Mouse (Mus musculus) kidney, adult 9 months (tissue): ENCODE measurements around the gene Asf1b.

Experiments
- DNase-seq: peaks from one replicate; pipeline ENCODE4 v3.0.0; 2022

Asf1b gene

DNA sequence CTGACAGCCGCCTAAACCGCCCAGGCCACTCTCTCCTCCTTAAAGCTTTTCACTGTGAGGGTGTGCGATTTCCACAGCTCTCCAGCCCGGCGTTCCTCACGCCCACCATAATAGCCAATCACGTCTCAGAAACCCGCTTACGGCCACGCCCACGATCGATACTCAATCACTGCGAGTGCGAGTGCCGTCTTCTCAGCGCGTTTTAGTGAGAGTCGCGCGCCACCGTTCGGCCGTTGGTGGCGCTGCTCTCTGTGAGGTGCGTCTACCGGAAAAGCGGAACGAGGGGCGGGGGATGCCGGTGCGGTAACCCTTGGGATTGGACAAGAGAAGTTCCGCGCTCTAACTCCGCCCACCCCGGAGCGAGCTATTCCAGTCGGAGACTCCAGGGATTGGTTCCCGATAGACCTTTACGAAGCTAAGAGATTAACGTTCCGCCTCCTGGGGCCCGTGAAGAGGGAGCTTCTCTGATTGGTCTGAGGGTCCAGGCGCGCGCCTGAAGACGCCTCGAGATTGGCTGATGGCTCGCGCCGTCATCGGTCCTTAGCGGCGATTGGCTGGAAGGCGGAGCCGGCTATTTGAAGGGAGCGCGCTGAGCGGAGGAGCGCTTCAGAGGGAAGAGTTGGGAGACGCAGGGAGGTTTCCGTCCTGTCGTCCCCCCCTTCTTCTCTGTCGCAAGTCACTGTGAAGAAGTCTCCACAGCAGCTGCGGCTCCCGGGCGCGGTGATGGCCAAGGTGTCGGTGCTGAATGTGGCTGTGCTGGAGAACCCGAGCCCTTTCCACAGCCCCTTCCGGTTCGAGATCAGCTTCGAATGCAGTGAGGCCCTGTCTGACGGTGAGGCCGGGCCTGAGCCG is at the start of gene Asf1b, which contains the start of gene Gm10644:
Gene Asf1b, plus strand, starts transcription at position 402 of the 852 bp plus-strand sequence.
Gene Gm10644, minus strand, starts transcription at position 100 of the 852 bp plus-strand sequence.
- peak; percentile 100 for DNase-seq

DNA sequence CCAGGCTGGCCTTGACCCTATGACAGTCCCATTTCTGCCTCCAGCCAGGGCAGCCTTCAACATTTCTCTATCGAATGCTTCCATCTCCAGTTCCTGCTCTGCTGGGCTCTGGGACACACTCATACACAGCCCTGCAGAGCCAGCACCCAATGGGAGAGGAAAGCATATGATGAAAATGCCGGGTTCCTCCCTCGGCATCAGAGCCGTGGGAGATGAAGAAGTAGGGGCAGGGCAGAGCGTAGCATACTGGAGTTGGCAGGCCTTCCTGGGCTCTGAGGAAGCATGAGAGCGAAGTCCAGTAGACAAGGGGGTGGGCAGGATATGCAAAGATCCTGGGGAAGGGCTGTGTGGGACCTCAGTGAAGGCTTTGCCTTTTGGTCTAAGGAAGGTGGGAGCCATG is 46.7 kb upstream of the Asf1b start:
- no peak for DNase-seq

DNA sequence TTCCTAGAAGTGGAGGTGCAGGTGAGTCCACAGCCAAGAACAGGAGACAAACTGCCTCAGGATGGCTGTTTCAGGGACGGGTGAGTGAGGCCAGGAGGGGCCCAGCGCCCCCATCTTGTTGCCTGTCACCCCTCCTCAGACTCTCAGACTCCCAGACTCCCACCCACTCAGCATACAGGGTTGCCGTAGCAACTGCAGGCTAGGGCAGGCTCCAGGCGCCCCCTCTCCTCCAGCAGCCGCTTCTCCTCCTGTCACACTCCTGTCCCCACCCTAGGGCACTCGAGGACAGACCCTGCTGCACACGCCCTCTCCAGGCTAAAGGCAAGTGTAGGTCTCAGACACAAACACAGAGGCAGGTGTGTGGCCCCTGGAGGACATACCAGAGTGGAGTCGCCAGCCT is 46.0 kb upstream of the Asf1b start:
- no peak for DNase-seq

DNA sequence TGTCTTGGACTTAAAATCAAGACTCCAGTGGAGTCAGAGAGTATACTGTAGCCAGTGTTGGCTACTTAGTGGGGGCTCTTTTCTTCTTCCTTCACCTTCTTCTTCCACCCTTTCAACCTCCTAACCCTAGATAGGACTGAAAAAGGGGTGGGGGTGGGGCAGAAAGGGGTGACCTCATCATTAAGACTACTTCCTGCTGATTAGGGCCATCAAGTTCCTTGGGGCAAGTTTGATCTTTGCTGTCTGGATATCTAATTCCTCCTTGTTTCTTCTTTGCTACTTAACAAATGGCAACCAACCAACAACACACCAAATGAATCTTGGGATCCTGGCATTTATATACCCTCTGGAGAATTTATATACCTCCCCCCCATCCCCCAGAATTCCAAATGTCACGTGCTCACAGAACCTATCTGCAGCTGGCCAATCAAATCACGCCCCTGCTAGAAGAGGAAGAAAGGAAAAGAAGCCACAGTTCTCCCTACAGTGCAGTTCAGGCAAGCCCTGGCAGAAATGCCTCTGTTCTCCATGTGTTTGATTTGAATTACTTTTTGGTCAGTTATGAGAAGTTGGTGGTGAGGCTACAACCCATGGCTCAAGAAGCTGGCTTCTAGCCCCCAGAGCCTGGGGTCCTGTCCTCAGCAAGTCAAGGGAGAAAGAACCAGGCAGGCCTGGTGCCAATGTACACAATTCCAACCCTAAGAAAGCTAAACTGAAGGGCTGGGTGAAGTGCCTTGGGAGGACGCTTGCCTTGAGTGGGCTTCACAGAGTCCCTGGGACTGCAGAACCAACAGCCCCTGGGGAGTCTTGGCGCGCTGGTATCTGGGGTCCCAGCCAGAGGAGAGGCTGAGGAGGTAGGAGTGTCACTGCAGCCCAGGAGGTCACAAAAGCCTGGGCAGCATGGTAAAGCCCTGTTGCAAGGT is 43.2 kb upstream of the Asf1b start:
- DNase-seq, result no peak

DNA sequence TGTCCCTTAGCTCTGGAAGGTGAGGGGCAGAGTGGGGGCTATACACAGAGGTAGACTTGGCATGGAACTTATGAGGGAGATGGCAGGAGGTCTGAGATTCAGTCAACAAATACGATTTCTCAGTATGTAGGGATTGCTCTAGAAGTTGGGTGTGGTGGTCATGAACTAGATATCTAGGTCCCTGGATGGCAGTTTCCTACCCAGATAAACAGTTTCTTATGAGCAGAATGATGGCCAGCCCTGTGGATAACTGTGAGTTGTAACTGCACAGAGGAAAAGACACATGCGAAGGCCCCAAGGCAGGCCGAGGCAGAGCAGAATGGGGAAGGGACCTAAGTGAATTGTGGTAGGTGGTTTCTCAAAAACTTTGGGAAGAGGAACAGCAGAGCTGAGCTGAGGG is 41.1 kb upstream of the Asf1b start:
- no peak for DNase-seq

DNA sequence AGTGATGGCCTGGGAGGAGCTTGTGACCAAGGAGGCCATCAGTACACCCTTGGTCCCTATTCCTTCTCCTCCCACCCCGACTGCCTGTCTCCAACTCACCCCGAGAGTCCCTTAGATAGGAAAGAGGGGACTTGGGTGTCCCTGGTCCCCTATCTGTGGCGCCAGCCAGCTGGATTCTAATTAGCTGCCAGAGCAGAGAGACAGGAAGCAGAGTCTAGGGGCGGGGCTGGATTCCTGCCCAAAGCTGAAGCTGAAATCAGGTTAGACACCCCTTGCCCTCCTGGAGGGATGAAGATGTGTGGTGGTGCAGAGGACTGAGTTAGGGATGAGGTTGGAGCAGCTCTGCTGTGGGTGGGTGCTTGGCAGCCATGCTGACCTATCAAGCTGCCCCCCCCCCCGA is 40.4 kb upstream of the Asf1b start:
- no peak for DNase-seq

DNA sequence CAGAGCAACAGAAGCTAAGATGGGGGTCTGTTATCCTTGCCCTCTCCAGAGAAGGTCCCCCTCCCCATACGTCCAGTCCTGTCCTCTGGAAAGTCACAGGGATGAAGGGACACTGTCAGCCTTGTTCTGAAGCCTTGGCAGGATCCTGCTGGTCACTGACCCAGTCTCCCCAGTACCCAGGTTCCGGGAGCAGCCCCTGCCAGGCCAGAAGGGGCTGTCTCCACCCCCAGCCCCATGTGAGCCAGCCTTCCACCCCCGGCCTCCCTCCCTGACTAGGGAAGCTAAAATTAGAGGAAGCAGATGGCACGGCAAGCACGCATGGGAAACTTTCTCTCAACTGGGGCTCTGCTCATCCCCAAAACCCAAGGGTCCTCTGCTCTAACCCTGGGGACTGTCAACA is 39.3 kb upstream of the Asf1b start:
- DNase-seq, result no peak

DNA sequence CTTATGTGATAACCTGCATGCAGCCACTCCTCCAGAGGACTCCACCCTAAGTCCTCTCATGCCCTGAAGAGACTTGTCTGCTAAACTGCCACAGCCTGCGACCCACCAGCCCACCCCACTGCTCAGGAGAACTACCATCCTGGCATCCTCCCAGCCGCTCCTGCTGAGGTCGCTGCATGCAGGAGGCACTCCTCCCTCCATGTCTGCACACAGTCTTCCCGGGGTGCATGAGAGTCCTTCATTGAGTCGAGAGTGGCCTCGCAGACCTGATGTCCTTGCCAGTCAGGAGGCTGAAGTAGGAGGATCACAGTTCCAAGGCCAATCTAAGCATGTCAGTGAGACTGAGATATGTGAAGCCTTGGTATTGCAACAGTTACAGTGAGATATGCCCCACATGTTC is 37.7 kb upstream of the Asf1b start:
- no peak for DNase-seq

DNA sequence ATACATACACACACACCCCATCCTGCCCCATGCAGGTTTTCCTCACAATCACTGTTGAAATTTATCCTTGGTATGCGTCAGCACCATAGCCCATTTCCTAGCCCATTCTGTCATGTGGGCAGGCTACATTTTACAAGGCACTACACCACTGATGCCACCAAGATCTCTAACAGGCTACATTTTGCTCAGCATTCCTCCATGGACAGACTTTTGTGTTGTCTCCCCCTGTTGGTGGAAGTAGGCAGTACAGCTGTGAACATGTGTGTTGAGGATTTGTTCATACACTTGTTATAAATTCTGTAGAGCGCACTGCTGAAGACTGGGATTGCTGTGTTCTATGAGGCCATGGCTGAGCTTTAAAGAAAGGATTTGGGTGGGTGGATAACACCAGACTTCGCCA is 33.7 kb upstream of the Asf1b start:
- peak; percentile 83 for DNase-seq

DNA sequence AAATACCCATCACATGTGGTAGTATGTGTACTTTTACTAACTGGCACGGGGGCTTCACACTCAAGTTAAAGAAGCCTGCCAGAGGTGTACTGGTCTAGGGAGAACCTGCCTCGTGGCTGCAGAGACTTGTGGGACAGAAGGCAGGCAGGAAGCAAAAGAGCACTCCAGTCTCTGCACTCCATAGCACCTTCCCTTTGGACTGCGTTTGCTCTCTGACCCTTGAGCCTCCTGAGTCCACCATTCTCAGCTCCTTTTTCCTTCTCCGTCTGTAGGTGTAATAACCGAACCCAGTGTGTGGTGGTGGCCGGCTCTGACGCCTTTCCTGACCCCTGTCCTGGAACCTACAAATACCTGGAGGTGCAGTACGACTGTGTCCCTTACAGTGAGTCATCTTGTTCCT is 32.6 kb upstream of the Asf1b start:
- peak; percentile 49 for DNase-seq

DNA sequence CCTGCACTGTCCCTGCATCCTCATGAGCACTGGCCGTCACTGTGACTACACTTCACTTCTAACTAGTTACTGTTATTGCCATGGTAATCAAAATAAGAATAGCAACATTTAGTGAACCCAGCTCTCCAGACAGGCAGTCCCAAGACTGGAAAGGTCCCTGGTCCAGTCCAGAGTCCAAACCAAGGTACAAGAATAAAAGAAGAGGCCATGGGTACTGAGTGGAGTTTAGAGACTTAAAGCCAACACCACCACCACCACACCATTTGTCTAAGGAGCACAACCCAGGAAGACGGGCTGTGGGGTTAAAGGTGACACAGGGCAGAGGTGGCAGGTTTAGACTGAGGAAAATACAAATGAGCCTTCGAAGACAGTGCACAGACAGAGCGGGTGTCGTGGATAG is 30.7 kb upstream of the Asf1b start:
- DNase-seq, result peak; percentile 81

DNA sequence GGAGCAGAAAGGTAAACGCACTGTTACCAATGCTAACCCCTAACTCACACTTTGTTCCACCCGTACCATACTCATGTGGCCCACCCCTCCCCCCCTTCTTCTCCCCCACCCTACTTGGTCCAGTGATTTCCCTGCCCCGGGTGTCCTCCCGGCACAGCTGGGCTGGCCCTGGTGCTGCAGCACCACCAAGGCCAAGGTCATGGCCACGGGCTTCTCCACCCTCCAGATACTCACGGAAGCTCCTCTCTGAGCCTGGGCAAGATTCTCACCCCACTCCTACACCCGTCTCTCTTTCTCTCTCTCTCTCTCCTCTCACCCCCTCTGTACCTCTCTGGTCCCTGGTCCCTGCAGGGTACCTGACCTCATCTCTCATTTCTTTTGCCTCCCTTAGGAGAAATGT is 29.0 kb upstream of the Asf1b start:
- DNase-seq, result peak; percentile 27

DNA sequence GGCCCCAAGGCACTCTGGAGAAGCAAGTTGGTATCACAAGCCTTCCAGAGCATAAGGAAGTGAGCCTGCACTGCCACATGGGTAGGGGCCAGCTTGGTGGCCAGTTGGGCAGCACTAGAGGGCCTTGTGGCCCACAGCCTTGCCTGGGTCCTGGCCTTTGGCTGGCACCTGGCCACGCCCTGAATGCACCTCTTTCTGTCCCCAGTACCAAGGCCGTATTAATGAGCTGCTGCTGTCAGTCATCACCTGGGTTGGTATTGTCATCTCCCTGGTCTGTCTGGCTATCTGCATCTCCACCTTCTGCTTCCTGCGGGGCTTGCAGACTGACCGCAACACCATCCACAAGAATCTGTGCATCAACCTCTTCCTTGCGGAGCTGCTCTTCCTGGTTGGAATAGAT is 21.1 kb upstream of the Asf1b start:
- DNase-seq, result no peak

DNA sequence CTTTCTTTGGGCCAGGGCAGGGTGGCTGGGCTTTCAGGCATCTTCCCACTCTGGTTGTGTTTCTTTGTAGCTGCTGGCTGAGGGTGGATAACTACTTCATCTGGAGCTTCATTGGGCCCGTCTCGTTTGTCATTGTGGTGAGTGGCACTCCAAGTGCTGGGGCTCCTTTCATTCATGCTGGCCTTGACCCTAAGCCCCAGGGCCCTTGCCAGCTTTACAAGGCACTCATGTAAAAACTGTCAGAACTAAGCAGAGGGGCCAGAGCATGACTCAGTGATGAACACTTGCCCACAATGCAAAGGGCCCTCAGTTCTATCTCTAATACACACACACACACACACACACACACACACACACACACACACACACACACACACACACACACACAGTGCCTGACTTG is 20.3 kb upstream of the Asf1b start:
- DNase-seq, result no peak

DNA sequence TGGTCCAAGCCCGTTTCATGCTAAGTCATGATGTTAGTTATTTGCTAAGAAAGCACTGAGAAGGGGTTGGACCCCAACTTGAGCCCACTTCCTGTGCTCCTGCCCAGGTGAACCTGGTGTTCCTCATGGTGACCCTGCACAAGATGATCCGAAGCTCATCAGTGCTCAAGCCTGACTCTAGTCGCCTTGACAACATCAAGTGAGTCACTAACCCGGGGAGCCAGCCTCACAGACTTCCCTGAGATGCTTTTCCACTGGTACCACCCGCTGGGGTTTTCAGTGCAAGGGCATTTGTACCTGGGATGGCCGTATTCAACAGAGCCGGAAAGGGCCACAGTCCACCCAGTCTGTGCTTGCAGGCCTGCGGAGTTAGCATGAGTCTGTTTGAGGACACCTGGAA is 19.9 kb upstream of the Asf1b start:
- no peak for DNase-seq

DNA sequence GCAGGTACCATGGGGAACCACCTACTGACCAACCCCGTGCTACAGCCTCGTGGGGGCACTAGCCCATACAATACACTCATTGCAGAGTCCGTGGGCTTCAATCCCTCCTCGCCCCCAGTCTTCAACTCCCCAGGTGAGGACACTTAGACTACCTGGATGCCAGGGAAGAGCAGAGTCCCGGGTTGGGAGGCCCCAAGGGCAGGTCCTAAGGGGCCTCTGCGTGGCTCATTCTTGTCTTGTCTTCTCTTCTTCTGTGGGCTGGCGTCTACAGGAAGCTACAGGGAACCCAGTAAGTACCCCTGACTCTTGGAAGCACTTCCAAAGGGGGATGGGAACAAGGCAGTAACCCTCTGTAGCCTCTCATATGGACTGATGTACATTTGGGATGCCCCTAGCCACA is 17.7 kb upstream of the Asf1b start:
- no peak for DNase-seq

DNA sequence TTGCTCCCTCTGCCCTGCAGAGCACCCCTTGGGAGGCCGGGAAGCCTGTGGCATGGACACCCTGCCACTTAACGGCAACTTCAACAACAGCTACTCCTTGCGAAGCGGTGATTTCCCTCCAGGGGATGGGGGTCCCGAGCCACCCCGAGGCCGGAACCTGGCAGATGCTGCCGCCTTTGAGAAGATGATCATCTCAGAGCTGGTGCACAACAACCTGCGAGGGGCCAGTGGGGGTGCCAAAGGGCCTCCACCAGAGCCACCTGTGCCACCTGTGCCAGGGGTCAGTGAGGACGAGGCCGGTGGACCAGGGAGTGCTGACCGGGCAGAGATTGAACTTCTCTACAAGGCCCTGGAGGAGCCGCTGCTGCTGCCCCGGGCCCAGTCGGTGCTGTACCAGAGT is 17.0 kb upstream of the Asf1b start:
- DNase-seq, result no peak

DNA sequence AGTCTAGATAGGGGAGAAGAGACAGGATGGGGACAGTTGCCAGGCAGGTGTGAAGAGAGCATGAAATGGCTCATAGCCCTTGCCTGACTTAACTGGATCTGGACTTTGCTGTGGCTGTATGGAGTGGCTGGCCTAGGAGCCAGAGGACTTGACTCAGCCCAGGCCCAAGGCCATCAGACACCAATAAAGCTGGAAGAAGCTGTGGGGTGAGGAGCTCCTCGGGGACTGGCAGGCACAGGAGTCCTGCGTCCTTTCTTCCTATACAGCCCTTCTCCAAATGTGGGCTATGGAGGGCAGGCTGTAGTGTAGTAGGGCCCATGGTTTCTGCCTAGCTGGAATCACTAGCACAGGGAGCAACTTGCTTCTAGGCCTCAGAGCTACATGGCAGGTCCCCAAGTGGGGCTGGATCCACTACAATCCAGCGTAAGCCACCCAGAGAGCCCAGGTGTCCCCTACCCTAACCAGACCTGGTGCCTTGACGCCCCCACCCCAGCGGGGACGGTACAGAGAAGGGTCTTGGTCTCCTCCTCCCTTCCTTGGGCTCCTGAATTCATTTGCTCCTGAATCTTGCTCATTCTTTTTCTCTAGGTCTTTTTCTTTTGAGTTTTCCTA is 14.1 kb upstream of the Asf1b start:
- no peak for DNase-seq

DNA sequence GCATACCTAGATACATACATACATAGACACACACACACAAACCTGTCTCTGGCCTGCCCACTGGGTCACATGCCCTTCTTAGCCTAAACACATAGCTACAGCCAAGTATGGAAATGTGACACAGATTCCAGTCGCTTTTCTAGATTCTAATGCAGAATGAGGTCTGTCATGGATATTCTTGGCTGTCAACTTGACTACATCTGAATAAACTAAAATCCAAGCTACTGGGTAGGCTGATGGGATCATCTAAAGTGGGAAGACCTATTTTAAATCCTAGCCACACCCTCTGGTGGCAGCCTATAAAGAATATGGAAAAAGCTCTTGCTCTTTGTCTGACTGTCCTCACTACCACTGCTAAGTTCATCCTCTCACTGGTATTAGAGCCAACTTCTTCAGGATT is 12.9 kb upstream of the Asf1b start:
- no peak for DNase-seq

DNA sequence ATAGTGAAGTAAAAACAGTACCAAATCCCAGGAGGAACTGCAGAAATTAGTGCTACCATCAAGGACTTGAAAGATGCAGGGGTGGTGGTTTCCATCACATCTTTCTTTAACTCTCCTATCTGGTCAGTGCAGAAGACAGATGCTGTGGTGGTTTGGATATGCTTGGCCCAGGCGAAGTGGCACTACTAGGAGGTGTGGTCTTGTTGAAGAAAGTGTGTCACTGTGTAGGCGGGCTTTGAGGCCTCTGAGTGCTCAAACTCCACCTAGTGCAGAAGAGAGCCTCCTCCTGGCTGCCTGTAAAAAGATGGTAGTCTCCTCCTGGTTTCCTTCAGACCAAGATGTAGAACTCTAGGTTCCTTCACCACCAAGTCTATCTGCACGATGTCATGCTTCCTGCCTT is 9.8 kb upstream of the Asf1b start:
- no peak for DNase-seq

DNA sequence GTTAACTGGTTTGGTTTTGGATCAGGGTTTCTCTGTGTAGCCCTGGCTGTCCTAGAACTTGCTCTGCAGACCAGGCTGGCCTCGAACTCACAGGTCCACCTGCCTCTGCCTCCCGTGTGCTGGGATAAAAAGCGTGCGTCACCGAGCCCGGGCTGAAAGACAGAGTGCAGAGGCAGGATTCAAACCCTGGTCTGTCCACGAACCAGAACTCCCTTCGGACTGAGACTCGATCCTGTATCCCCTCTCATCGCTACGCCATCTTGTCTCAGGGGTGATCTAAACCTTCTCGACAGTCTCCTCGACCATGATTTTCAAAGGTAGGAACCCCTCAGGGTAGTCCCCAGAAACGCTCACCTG is 580 bp upstream of the Asf1b start:
- no peak for DNase-seq

DNA sequence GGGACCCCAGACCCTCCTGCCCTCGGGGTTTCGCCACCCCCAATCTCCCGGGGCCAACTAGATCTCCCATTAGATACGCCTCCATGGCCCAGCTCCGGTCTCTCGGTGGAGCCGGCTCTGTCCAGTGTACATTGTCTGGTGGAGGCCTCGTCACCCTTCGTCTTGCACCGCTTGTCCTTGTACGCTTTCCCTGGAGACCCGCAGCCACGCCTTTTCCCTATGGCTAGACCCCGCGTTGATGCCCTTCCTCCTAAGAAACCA is 581 bp downstream of the Asf1b start:
- DNase-seq, result no peak

DNA sequence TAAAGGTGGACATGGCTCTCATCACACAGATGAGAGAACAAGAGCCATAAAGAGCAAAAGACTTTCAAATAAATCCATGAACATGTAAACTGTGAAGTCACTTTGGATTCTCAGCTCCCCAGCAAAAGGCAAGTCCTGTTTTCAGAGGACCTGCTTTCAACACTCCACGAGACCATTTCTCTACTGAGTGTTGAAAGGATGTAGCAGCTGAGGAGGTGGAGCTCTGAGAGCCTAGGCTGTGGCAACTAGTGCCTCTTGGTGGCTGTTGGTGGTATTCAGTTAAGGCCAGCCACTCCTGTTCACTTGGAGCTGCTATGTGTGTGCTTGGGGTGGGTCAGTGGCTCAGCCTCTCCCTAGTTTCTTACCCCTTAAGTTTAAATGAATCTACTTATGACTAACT is 1.5 kb downstream of the Asf1b start:
- no peak for DNase-seq
